Mouse (Mus musculus): ENCODE data around the gene Zfp169. TPM values are rescaled to one million over a fixed set of nuclear protein-coding genes. Genes with fewer than 3 reads are reported as not detected.

Gene Zfp169
- polyA plus RNA-seq, 1 experiment from 2014 or later, result 6.0 TPM

- no peaks in the 10 kb centered on the region for H3K9me3 ChIP-seq (replicated peaks; ENCODE audit: control insufficient read depth, low read length)
- no peak overlapping the region for H3K4me2 ChIP-seq (ENCODE audit: low read length)
- ATAC-seq (no peak), DNase-seq (ENCODE audit: low spot score) (no peak)
- H3K9ac ChIP-seq (ENCODE audit: low read length), result no peak overlapping the region
- no peaks in the 10 kb centered on the region for H3K36me3 ChIP-seq (ENCODE audit: control insufficient read depth, insufficient read depth, low read length)
- no peak overlapping the region for H3K27ac ChIP-seq (ENCODE audit: low read depth, low read length)
- 88% methylated on average over 5 of the region's 5 CpGs for WGBS
- no peaks in the 10 kb centered on the region for H3K27me3 ChIP-seq (replicated peaks; ENCODE audit: control insufficient read depth, insufficient read depth, low read length)
- no peaks in the 10 kb centered on the region for H3K4me1 ChIP-seq (ENCODE audit: control insufficient read depth, insufficient read depth, low read length)
- H3K4me3 ChIP-seq (ENCODE audit: low read depth, low read length), result no peak overlapping the region
Observed at GRCm38 (mm10) chr13:48438321-48438720, 74.9 kb downstream of the Zfp169 start.

MicroRNAs within 50 kb of the gene (microRNA counts, 519-probe panel; counts per million panel counts)
- microRNA mmu-let-7a (6,861 counts per million, percentile 98 among the panel's probes with 10 or more counts), microRNA mmu-let-7d (6,292 counts per million, percentile 92 among the panel's probes with 10 or more counts), microRNA mmu-let-7f (6,138 counts per million, percentile 90 among the panel's probes with 10 or more counts)

Small RNA genes within 50 kb of the gene (microRNA-seq; reads per million reads assigned to microRNA genes)
- gene Gm24111, result not detected
- 265 reads per million, percentile 70 among the genes with 10 or more reads in this experiment for gene Mirlet7a-1
- gene Mirlet7d, result 8,253 reads per million, percentile 96 among the genes with 10 or more reads in this experiment
- not detected for gene Mirlet7f-1

Other genes with a start within 250 kb of the Zfp169 start
- gene A830005F24Rik, start 119 bp upstream of the Zfp169 start, polyA plus RNA-seq (2014; fragmentation: Nextera tagmentation; extraction: Ambion mirVana), result 2.8 and 3.4 TPM in 2 replicates
- 12.7 and 18.8 TPM in 2 replicates for gene Ptpdc1, start 112.2 kb upstream of the Zfp169 start, polyA plus RNA-seq (2014; fragmentation: Nextera tagmentation; extraction: Ambion mirVana)
- not detected in 2 replicates for gene Barx1, start 149.5 kb upstream of the Zfp169 start, polyA plus RNA-seq (2014; fragmentation: Nextera tagmentation; extraction: Ambion mirVana)